ENCODE assay signal across 30 mouse cellular contexts in genomic region chr13:41514918-41515317, GRCm38 (mm10). TPM values are rescaled to one million over a fixed set of nuclear protein-coding genes. Genes with fewer than 3 reads are reported as not detected.
DNase-seq lines count a peak whose midpoint lies in the region; ATAC-seq and TF ChIP-seq lines count a peak whose summit lies in the region.
"Had no signal": no experiment of that assay in that cellular context is flagged by ENCODE, and none has a peak within 500 bp of the region (broad histone marks: within the 10 kb centered on the region; RNA-seq: fewer than 3 reads in every experiment).

No protein-coding gene starts in this region.

- peaks cover 3% of the 10 kb centered on the region; the same call in 1 of the 2 replicates for H3K4me1 ChIP-seq in heart, embryonic 11.5 days (ENCODE audit: control insufficient read depth, insufficient read depth, low read length)
- peaks cover 44% of the 10 kb centered on the region for H3K4me1 ChIP-seq in embryonic facial prominence, embryonic 10.5 days
- H3K4me1 ChIP-seq in forebrain, postnatal 0 days (ENCODE audit: insufficient read depth), result no peaks in the 10 kb centered on the region
- H3K4me1 ChIP-seq in midbrain, postnatal 0 days (ENCODE audit: insufficient read depth, low read length), result no peaks in the 10 kb centered on the region
- H3K4me1 ChIP-seq: liver, embryonic 15.5 days; midbrain, embryonic 15.5 days had no signal

- H3K27me3 ChIP-seq in heart, embryonic 11.5 days (ENCODE audit: control insufficient read depth, insufficient read depth, low read length), result no peaks in the 10 kb centered on the region
- H3K27me3 ChIP-seq in embryonic facial prominence, embryonic 10.5 days (replicated peaks; ENCODE audit: low read depth, poor library complexity, severe bottlenecking), result peaks cover 4% of the 10 kb centered on the region; the same call in 1 of the 2 replicates
- H3K27me3 ChIP-seq in forebrain, postnatal 0 days (ENCODE audit: insufficient read depth, low read length), result no peaks in the 10 kb centered on the region
- no peaks in the 10 kb centered on the region for H3K27me3 ChIP-seq in midbrain, postnatal 0 days (ENCODE audit: insufficient read depth, low read length)
- H3K27me3 ChIP-seq: CH12.LX; heart, embryonic 13.5 days; limb, embryonic 12.5 days; liver, embryonic 15.5 days; midbrain, embryonic 15.5 days; neural tube, embryonic 13.5 days; Patski had no signal

- H3K36me3 ChIP-seq in heart, embryonic 11.5 days (ENCODE audit: control insufficient read depth, insufficient read depth, low read length), result no peaks in the 10 kb centered on the region
- H3K36me3 ChIP-seq in embryonic facial prominence, embryonic 10.5 days (replicated peaks), result no peaks in the 10 kb centered on the region
- H3K36me3 ChIP-seq in forebrain, postnatal 0 days (ENCODE audit: insufficient read depth), result no peaks in the 10 kb centered on the region
- H3K36me3 ChIP-seq in midbrain, postnatal 0 days (ENCODE audit: insufficient read depth, low read length), result no peaks in the 10 kb centered on the region
- H3K36me3 ChIP-seq: heart, embryonic 13.5 days; limb, embryonic 12.5 days; liver, embryonic 15.5 days; midbrain, embryonic 10.5 days; midbrain, embryonic 15.5 days; neural tube, embryonic 13.5 days had no signal

- no peak for ATAC-seq in heart, embryonic 11.5 days (replicated peaks; ENCODE audit: insufficient number of reproducible peaks, low FRiP score, low TSS enrichment)
- no peak for ATAC-seq in forebrain, postnatal 0 days
- no peak for ATAC-seq in midbrain, postnatal 0 days (ENCODE audit: low FRiP score)
- ATAC-seq: forebrain, embryonic 14.5 days; intestine, postnatal 0 days; midbrain, embryonic 15.5 days; Patski had no signal

- 72% methylated on average over 8 of the region's 8 CpGs for WGBS in heart, embryonic 11.5 days (ENCODE audit: insufficient replicate concordance)
- WGBS in embryonic facial prominence, embryonic 10.5 days, result 31% methylated on average over 8 of the region's 8 CpGs
- WGBS in forebrain, postnatal 0 days, result 87% methylated on average over 8 of the region's 8 CpGs
- 76% methylated on average over 8 of the region's 8 CpGs for WGBS in midbrain, postnatal 0 days

- H3K9me3 ChIP-seq in heart, embryonic 11.5 days (replicated peaks; ENCODE audit: control insufficient read depth, low read length), result no peaks in the 10 kb centered on the region
- H3K9me3 ChIP-seq in embryonic facial prominence, embryonic 10.5 days, result no peaks in the 10 kb centered on the region
- H3K9me3 ChIP-seq in forebrain, postnatal 0 days (ENCODE audit: low read length), result no peaks in the 10 kb centered on the region
- H3K9me3 ChIP-seq in midbrain, postnatal 0 days (ENCODE audit: low read length), result no peaks in the 10 kb centered on the region
- H3K9me3 ChIP-seq: heart, embryonic 13.5 days; limb, embryonic 12.5 days; liver, embryonic 15.5 days; midbrain, embryonic 10.5 days; midbrain, embryonic 15.5 days; neural tube, embryonic 13.5 days had no signal

- H3K4me2 ChIP-seq in heart, embryonic 11.5 days, result no peak overlapping the region
- H3K4me2 ChIP-seq in forebrain, postnatal 0 days (ENCODE audit: low read depth), result no peak overlapping the region
- no peak overlapping the region for H3K4me2 ChIP-seq in midbrain, postnatal 0 days (ENCODE audit: low read depth, low read length, poor library complexity, severe bottlenecking)
- H3K4me2 ChIP-seq: heart, embryonic 13.5 days; limb, embryonic 12.5 days; liver, embryonic 15.5 days; lung, embryonic 14.5 days; midbrain, embryonic 15.5 days; neural tube, embryonic 13.5 days had no signal

- H3K27ac ChIP-seq in heart, embryonic 11.5 days (ENCODE audit: low read depth, low read length), result no peak overlapping the region
- H3K27ac ChIP-seq in embryonic facial prominence, embryonic 10.5 days (replicated peaks), result no peak overlapping the region
- H3K27ac ChIP-seq in forebrain, postnatal 0 days (ENCODE audit: low read depth, low read length), result no peak overlapping the region
- H3K27ac ChIP-seq in midbrain, postnatal 0 days (ENCODE audit: low read depth, low read length), result no peak overlapping the region
- H3K27ac ChIP-seq: gastrocnemius, adult 2 months; heart, adult 2 months; heart, embryonic 13.5 days; limb, embryonic 12.5 days; liver, embryonic 15.5 days; midbrain, embryonic 10.5 days; midbrain, embryonic 15.5 days; neural tube, embryonic 13.5 days had no signal

- TF ChIP-seq CTCF in forebrain, postnatal 0 days (IDR thresholded peaks at IDR 0.05; ENCODE audit: low read depth), result no peak
- TF ChIP-seq CTCF in midbrain, postnatal 0 days (IDR thresholded peaks at IDR 0.05), result no peak

- no peak overlapping the region for H3K9ac ChIP-seq in heart, embryonic 11.5 days (ENCODE audit: low read depth, low read length)
- H3K9ac ChIP-seq in forebrain, postnatal 0 days, result no peak overlapping the region
- H3K9ac ChIP-seq in midbrain, postnatal 0 days (replicated peaks; ENCODE audit: low read length, poor library complexity, severe bottlenecking), result no peak overlapping the region
- H3K9ac ChIP-seq: heart, embryonic 13.5 days; limb, embryonic 12.5 days; liver, embryonic 15.5 days; lung, embryonic 14.5 days; midbrain, embryonic 15.5 days; neural tube, embryonic 13.5 days had no signal

- H3K4me3 ChIP-seq in heart, embryonic 11.5 days (ENCODE audit: low read depth, low read length), result no peak overlapping the region
- no peak overlapping the region for H3K4me3 ChIP-seq in embryonic facial prominence, embryonic 10.5 days
- no peak overlapping the region for H3K4me3 ChIP-seq in forebrain, postnatal 0 days (ENCODE audit: low read depth, low read length)
- no peak overlapping the region for H3K4me3 ChIP-seq in midbrain, postnatal 0 days (ENCODE audit: low read depth, low read length)
- H3K4me3 ChIP-seq: gastrocnemius, adult 2 months; heart, adult 2 months; heart, embryonic 13.5 days; limb, embryonic 12.5 days; liver, embryonic 15.5 days; midbrain, embryonic 10.5 days; midbrain, embryonic 15.5 days; neural tube, embryonic 13.5 days had no signal

- DNase-seq in heart, adult 11 months, result peak; percentile 66
- peak; percentile 51 for DNase-seq in NIH3T3 (ENCODE audit: low read depth)
- peak; percentile 75 for DNase-seq in embryonic facial prominence, embryonic 10.5 days (ENCODE audit: low spot score)
- DNase-seq in forelimb bud, embryonic 11.5 days (ENCODE audit: low read depth, low spot score), result peak; percentile 32
- DNase-seq in forebrain, postnatal 0 days, result no peak
- no peak for DNase-seq in midbrain, postnatal 0 days (ENCODE audit: low spot score)
- no peak for DNase-seq in thymus, postnatal 36 days
- DNase-seq: adrenal gland, postnatal 10 days; cerebellum, adult 11 months; cerebellum, adult 9-11 months; gastrocnemius, adult 2 months; gastrocnemius, postnatal 36 days; heart, adult 2 months; heart, postnatal 10 days; kidney, adult 9 months; lung, embryonic 14.5 days; lung, postnatal 14 days; spleen, adult 18-20 months; thymus, postnatal 25 days had no signal

RNA-seq across cellular contexts. Expression of gene Nedd9, which starts 27.8 kb away (rescaled TPM):
- polyA plus RNA-seq in heart, embryonic 11.5 days (2014; fragmentation: Nextera tagmentation; extraction: Ambion mirVana), result 19.2 and 22.3 TPM in 2 replicates
- 17.4 and 19.1 TPM in 2 replicates for polyA plus RNA-seq in embryonic facial prominence, embryonic 10.5 days (2016; fragmentation: Nextera tagmentation; extraction: Ambion mirVana)
- 25.5 and 30.5 TPM in 2 replicates for total RNA-seq in forebrain, postnatal 0 days (2014; rRNA removed)
- 9.5 and 12.6 TPM in 2 replicates for polyA plus RNA-seq in forebrain, postnatal 0 days (2015; fragmentation: Nextera tagmentation; extraction: Ambion mirVana)
- 19.7 and 20.8 TPM in 2 replicates for total RNA-seq in midbrain, postnatal 0 days (2014; rRNA removed)
- polyA plus RNA-seq in midbrain, postnatal 0 days (2015; fragmentation: Nextera tagmentation; extraction: Ambion mirVana), result 7.8 and 8.2 TPM in 2 replicates

Comparison
In these comparisons a context has a peak if more than half of its experiments do, and no peak if none do; other contexts are left out.
1. DNase-seq: peak in heart, adult 11 months (single experiment), NIH3T3 (single experiment), embryonic facial prominence, embryonic 10.5 days (single experiment) and forelimb bud, embryonic 11.5 days (single experiment); none in forebrain, postnatal 0 days (single experiment), midbrain, postnatal 0 days (single experiment) and thymus, postnatal 36 days (0 of 2).